Mouse (Mus musculus): ENCODE measurements around the gene Adamts4.
"Not testable (repeated sequence)": the region's sequence is repeated elsewhere in the genome, so short reads cannot be mapped to it uniquely, and the experiment has no call there.

The Adamts4 gene

DNA sequence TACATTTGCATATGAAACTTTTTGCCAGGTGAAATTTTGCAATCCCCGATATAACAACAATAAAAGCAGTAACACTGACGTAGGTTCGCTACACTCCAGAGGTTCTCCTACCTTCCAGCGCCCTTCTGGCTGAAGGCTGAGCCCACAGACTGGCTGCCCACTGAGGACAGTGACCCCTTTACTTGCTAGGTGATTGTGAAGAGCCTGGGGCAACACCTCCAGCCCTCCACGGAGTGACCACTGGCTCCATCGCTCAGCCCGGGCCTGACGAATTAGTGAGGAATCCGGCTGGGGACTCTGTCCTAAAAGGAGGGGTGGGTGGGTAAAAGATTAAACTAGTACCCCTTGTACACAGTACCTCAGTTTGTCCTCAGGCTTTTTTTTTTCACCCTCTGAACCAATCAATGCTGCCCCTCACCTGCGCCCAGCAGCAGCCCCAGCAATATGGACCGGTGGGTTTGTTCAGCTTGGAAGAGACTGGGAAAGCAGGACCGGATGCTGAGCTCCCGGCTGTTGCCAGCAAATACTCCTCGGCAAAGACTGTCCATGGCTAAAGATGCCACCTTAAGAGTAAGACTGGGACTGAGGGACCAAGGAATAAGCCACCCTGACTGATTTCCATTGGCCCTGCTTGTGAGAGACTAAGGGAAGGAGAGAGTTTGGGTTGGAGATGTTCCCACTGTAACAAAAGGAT is 28.9 kb downstream of the Adamts4 start:
- DNase-seq (ENCODE audit: low spot score) = no peak

DNA sequence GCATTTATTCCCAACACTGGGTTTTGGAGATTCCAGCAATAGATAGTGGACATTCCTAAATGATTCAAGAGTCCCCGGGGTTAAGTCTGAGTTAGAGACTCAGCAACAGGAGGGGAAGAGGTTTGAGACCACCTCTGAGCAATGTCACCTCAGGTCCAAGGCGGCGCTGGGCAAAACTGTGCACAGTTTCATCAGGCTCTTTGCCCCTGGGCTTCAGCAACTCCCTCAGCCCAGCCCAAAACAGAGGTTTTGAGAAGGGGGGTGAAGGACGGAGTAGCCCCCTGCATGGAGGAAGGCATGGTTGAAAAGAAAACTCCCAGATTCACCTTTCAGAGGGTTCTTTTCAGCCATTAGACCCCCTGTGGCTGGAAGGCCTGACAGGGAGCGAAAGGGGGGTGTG is 29.5 kb downstream of the Adamts4 start:
- DNase-seq (ENCODE audit: low spot score) = no peak

GRCm38 (mm10) chr1:171280250-171280915 is 30.2 kb downstream of the Adamts4 start:
- no peak for DNase-seq (ENCODE audit: low spot score)

DNA sequence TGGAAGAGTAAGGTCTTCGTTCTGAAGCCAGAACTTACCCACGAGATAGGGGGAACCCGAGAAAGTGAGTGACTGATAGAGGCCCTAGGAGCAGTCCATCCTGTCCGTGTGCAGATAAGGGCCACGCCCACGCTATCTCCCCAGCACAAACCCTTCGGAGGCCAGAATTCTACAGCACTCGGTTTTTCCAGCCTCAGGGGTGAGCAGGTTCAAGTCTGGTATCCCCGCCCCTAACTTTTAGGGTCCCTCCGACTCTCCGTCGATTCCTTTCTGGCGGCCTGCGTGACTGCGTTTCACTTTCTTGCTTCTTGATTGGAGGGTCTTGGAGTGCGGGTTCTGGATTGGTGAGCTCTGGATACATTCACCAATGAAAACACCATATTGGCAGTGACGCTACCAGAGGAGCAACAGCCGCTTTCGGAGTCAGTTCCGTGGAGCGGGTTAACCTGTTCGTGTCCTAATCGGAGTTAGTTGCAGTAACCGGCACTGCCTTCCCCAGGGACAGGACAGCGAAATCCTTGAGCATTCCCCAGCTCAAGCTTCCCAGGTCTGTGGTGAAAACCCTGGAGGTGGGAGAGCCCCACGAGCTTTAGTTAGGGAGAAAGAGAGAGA is 30.8 kb downstream of the Adamts4 start, which contains the start of gene Ppox:
Gene Ppox, minus strand, starts transcription at position 271 of the 612 bp plus-strand sequence.
- DNase-seq (ENCODE audit: low spot score) = peak; percentile 98

DNA sequence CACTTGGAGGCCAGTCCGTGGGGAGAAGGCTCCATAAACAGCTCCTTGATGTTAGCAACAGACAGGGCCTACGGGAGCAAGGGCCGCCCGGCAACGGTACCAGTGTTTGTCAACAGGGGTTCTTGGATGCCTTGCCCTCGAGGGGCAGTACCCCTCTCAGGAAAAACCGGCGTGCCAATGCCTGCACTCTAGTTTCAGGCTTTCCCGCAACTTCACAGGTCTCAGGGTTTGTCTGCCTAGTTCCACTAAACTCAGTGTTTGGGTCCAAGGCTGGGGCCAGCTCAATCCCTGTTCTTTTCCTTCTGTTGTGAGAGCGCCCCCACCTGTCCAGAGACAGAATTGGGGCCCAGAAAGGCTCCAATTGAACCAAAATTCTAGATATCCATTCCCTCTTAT is 31.3 kb downstream of the Adamts4 start:
- peak; percentile 88 for DNase-seq (ENCODE audit: low spot score)

GRCm38 (mm10) chr1:171282086-171282805 is 32.0 kb downstream of the Adamts4 start:
- no peak for DNase-seq (ENCODE audit: low spot score)

DNA sequence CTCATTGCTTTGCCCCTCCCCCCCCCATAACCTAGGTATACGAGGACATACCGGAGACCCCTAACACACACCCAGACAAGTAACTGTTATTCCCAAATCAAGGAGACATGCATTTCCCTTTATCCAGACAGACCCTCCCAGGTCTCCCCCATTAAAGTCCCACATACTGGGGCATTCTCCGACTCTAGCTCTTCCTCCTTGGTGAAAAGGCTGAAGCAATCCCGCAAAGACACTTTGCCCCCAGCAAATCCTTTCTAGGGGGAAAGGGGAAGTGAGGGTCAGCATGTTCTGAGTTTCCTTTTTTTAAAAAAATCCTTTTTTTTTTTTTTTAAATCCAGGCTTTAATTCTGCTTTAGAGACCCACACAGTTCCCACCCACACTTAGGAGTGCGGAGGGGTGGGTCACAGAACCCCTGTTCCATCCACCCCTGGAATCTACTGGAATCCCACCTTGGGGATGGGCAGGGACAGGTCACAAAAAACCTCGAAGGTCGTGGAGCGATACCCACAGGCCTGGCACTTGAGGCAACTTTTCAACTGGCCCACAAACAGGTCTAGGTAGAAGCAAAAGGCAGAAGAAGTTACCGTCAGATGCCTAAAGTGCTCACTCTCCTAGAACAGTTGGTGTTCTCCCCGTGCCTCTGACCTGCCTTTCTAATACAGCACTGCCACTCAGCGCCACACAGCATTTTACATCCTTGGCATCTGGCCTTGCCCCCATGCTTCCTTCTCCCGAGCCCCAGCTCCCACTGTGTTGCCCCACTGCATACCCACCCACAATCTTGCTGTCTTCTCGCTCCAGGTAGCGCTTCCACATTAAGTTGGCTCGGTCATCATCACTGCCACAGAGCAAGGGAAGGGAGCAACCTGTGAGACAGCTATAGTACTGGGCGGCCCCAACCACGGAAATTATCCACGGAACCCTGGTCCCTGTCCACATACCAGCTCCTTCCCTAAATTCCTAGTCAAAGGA is 33.3 kb downstream of the Adamts4 start:
- no peak for DNase-seq (ENCODE audit: low spot score)

- no peak for DNase-seq (ENCODE audit: low spot score)
Observed at GRCm38 (mm10) chr1:171284491-171284890, 34.3 kb downstream of the Adamts4 start.

DNA sequence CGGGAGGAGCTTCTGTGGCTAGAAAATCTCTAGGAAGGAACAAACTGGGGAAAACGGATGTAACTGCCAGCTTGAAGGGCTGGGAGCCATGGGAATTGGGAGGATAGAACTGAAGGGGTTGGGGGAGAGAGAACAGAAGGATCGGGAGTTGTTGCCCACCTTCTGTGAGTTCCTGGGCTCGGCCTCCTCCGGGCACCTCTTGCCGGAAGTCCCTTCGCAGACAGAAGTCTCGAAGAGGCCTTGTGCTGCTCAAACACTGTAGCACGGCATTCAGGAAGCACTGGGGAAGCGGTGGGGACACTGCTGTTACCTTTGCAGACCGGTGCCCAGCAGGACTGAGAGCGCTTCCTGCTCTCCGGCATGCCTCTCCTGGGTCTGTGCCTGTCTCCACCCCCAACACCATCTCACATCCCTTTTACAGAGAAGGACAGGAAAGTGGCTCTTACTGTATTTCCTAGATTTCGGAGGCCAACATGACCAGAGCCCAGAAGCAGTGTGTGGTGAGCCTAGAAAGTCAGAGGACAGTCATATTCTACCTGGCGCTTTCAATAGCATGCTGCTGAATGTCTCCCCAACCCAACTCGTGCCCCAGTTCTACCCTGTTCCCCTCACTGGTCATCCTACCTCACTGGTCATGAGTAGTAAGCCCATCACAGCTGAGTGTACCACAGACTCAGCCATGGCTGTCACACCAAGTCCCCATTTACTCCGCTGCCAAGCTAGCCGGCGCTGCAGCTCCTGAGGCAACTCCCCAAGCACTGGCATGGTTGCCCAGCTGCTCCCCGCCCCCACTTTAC is 35.1 kb downstream of the Adamts4 start:
- DNase-seq (ENCODE audit: low spot score) = no peak

DNA sequence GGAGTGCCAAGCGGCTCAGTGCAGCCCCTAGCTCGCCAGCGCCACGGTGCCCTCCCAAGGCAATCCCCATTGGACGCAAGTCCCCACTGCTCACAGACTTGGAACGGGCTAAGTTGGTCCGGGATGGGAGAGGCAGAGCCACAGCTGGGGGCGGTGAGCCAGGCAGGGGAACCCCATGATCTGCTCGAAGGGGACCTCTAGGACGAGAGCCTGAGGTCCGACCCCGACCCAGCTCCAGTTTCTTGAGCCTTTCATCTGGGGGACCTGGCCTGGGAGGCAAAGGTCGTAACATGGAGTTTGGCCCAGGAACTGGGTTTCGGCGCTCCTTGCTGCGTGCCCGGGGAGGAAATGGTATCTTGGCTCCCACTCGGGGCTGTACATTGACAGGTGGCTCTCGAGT is 36.3 kb downstream of the Adamts4 start:
- DNase-seq (ENCODE audit: low spot score) = no peak

GRCm38 (mm10) chr1:171287136-171288081 is 37.2 kb downstream of the Adamts4 start, which contains the start of gene Usp21:
TSS of gene Usp21 (minus strand) at chr1:171287991.
- DNase-seq (ENCODE audit: low spot score) = peak; percentile 96

DNA sequence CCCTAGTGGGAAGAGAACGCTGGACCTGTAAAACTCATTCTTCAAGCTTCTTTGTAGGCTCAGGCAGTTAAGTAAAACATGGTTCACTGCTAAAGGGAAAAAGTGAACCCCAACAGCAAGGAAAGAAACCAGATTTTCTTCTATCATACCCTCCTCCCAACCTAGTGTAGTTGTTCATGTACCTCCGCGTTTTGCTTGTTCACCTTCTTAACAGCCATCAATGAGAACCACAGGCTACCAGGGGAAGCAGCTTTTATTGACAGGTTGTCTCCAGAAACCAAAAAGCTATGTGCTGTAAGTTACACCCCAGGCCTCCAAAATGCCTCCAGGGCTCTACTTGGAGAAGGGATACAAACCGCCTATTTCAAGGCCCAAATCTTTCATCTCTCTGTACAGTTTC is 38.1 kb downstream of the Adamts4 start:
- DNase-seq (ENCODE audit: low spot score) = no peak

- DNase-seq (ENCODE audit: low spot score) = no peak
Observed at GRCm38 (mm10) chr1:171293351-171293750, 43.1 kb downstream of the Adamts4 start.

DNA sequence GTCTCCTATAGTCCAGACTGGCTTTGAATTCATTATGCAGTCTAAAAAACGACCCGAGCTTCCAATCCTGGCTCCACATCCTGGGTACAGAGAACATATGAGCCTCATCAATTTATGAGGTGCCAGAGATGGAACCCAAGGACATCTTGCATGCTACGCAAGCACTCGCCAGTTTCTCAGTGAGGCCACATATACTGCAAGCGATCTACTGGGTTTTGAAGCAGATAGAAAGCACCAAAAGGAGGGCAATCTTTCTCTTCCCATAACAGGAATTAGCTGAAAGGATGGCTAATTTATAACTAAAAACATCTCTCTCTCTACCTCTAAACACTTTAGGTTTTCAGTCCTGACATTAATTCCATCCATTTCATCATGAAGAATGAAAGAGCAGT is 43.7 kb downstream of the Adamts4 start:
- peak; percentile 37 for DNase-seq (ENCODE audit: low spot score)

DNA sequence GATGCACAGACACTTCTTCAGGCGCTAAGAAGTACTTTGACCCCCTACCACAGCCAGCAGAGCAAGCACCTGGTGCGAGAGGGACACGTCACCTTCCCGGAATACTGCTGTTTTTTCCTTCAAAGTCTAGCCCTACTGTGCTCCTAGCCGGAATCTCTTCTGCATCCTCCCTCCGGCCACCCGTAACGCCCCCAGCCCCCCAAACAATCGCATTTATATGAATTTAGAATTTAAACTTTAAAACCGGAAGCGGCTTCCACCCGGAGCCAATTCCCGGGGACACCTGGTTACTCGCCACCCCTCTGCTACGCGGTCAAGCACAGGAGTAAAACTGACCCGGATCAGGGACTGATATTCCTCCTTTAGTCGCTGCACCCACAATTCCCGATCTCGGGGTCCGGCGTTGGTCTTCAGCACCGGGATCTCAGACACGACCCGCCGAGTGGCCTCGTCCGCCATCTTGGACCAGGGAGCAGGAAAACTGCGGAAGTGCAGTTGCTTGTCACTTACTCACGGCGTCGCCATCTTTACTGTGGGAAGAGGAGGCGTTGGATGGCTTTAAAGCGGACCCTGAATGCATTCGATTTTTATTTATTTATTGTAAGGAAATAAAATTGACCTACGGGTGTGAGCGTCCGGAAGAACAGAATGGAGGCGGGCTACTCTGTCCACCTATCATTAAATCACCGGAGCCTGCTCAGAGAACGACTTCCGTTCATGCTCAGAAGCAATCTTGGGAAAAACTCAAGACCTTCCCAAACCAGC is 44.3 kb downstream of the Adamts4 start, which contains the start of gene Ufc1:
Gene Ufc1, minus strand, starts transcription at position 727 of the 765 bp plus-strand sequence.
- peak; percentile 92 for DNase-seq (ENCODE audit: low spot score)

DNA sequence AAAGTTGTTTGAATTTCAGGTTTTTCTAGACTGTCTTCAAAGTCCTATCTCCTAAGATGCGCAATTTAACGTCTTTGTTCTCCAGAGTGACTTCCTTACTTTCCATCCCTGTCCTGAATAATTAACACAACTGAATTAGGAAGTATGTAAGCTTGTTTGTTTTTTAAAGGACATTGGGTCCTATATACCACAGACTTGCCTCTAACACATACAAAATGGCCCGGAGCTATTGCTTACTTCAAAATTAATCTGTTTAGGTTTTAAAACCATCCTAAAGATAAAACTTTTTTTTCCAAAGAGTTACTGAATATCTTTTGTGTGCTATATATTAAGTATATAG is 44.8 kb downstream of the Adamts4 start:
- DNase-seq (ENCODE audit: low spot score) = no peak

GRCm38 (mm10) chr1:171298226-171298625 is 48.0 kb downstream of the Adamts4 start:
- no peak for DNase-seq (ENCODE audit: low spot score)

DNA sequence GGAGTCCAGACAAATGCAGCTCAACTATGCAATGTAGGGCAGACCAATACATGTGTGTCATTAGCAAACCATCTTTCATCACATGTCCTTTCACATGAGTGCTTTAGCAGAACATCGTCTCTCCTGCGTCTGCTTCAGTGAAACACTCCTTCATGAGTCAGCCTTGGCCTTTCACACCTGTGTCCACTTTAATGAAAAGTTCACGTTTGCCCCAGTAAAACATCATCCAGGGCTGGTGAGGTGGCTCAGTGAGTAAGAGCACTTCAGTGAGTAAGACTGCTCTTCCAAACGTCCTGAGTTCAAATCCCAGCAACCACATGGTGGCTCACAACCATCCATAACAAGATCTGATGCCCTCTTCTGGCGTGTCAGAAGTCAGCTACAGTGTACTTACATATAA is 55.9 kb downstream of the Adamts4 start:
- not testable (repeated sequence) for DNase-seq (ENCODE audit: low spot score)

DNA sequence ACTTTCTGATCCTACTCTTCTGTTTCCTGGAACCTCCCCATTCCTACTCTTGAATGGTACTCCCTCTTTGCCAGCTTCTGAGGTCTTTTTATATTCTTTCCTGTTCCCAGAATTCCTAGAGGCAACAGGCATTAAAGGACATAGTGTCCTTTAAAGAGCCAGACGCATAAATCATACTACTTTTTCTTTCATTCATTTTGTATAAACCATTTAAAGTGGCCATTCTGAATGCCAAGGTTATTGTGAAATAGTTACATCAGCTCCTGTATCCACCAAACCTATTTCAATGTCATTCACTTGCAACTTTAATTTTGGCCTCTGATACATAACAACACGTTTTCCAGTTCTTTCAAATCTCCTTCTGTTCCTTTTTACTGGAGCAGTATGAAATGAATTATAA is 59.1 kb downstream of the Adamts4 start:
- no peak for DNase-seq (ENCODE audit: low spot score)
